Mouse (Mus musculus) liver, postnatal 0 days (tissue): Measurements from ENCODE around the gene Mrpl28. TPM values are rescaled to one million over a fixed set of nuclear protein-coding genes. Genes with fewer than 3 reads are reported as not detected.

Source experiments
- ATAC-seq: fragments of 200-750 bp; cut with Nextera tagmentation; 2 replicates; pipeline ENCODE4 v1.8.0; 2017; ENCODE audit warnings: mild to moderate bottlenecking, moderate library complexity
- DNase-seq: peaks from one replicate; pipeline ENCODE4 v3.0.0-alpha.2; 2016
- H3K27ac ChIP-seq: fragments of 300-500 bp; sonication (generic); 2 replicates; pipeline ENCODE4 v1.5.1; 2014; ENCODE audit warnings: antibody characterized with exemption, moderate library complexity, mild to moderate bottlenecking, low read depth
- H3K27me3 ChIP-seq: fragments of 300-500 bp; sonication (generic); 2 replicates; pipeline ENCODE4 v1.6.1; 2014; ENCODE audit warnings: low read length, control low read depth, mixed read lengths; ENCODE audit not compliant: insufficient read depth
- H3K36me3 ChIP-seq: fragments of 300-500 bp; sonication (generic); replicated peaks from 2 replicates; pipeline ENCODE4 v1.6.1; 2014; ENCODE audit warnings: mild to moderate bottlenecking, control low read depth, low read length, moderate library complexity, mixed read lengths; ENCODE audit not compliant: insufficient read depth
- H3K4me1 ChIP-seq: fragments of 300-500 bp; sonication (generic); 2 replicates; pipeline ENCODE4 v1.6.1; 2014; ENCODE audit warnings: antibody characterized with exemption, mild to moderate bottlenecking, control low read depth; ENCODE audit not compliant: insufficient read depth
- H3K4me2 ChIP-seq: fragments of 300-500 bp; sonication (generic); 2 replicates; pipeline ENCODE4 v1.6.1; 2014; ENCODE audit warnings: low read depth, mild to moderate bottlenecking, low read length, moderate library complexity, mixed read lengths
- H3K4me3 ChIP-seq: fragments of 300-500 bp; sonication (generic); 2 replicates; pipeline ENCODE4 v1.5.1; 2014; ENCODE audit warnings: low read depth, low read length
- H3K9ac ChIP-seq: fragments of 300-500 bp; sonication (generic); replicated peaks from 2 replicates; pipeline ENCODE4 v1.6.1; 2014; ENCODE audit warnings: mild to moderate bottlenecking, moderate library complexity
- H3K9me3 ChIP-seq: fragments of 300-500 bp; sonication (generic); 2 replicates; pipeline ENCODE4 v1.6.1; 2016; ENCODE audit warnings: mild to moderate bottlenecking, control low read depth, low read length, mixed read lengths
- CTCF ChIP-seq: sonication (generic); IDR thresholded peaks from 2 replicates; pipeline ENCODE4 v1.5.1; 2016; ENCODE audit warnings: antibody characterized with exemption, low read depth
- EP300 ChIP-seq: IDR thresholded peaks from 2 replicates; pipeline ENCODE4 v1.6.1; 2016; ENCODE audit warnings: antibody characterized with exemption, low read depth, mild to moderate bottlenecking
- whole genome bisulfite sequencing: fragments of 180-500 bp; shearing (Covaris S2); extraction: QIAGEN DNeasy Blood & Tissue Kit; methylation state at CpG from one replicate; pipeline ENCODE4 v1.1.7; 2014; ENCODE audit not compliant: insufficient replicate concordance; 5-methylcytosine and 5-hydroxymethylcytosine counted together
- polyA plus RNA-seq: library from polyadenylated mRNA; unstranded; fragments of >200 nt; fragmentation: Nextera tagmentation; extraction: Ambion mirVana; gene quantifications from 2 replicates; pipeline ENCODE4 v1.2.1, GENCODE M21; 2015

Mrpl28 gene
- 81.9 and 85.9 TPM in 2 replicates for polyA plus RNA-seq

DNA sequence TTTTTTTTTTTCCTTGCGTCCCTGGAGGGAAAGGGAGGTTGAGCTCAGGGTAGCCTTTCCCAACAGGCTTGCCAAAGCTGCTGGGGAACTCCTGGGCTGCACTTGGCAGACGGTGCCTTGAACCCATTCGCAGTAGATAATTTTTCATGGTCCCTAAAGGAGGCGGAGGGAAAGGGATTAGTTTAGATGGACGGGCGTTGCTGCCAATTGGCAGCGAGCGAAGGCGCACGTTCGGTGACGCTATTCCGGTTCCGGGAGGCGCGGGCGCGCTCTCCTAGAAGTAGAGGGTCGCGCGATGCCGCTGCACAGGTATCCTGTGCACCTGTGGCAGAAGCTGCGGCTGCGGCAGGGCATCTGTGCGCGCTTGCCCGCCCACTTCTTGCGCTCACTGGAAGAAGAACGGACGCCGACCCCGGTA, at the start of gene Mrpl28:
Gene Mrpl28, plus strand, starts transcription at position 234 of the 418 bp plus-strand sequence.
- no peaks in the 10 kb centered on the region for H3K27me3 ChIP-seq
- peaks cover 21% of the 10 kb centered on the region for H3K36me3 ChIP-seq
- under 1% methylated on average over 32 of the region's 32 CpGs for WGBS

DNA sequence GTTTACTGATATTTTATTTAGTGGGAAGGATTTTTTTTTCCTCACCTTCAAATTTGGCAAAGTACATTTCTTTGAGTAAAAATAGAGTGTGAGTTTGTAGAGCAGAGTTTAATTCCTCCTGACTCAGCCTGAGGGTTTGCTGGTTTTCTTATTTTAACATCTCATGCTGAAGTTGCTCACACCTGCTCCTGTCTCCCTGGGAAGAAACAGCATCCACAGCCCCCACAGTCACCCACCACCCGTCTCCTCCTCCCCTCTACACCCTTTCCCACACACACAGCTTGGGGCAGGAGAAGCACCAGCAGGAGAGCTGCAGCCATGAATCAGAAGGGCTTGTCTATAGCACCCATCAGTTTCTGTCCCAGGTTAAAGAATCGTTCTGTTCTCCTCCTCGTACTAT, 48.1 kb upstream of the Mrpl28 start:
- WGBS, result 60% methylated on average over 3 of the region's 3 CpGs
- TF ChIP-seq EP300 (no peak), CTCF (no peak)
- no peak overlapping the region for H3K4me2 ChIP-seq
- H3K9me3 ChIP-seq, result no peaks in the 10 kb centered on the region
- H3K27ac ChIP-seq, result no peak overlapping the region
- no peaks in the 10 kb centered on the region for H3K36me3 ChIP-seq
- H3K27me3 ChIP-seq, result 0 out of 2 replicates have a peak, but pooled peaks cover 8% of the 10 kb centered on the region
- DNase-seq (no peak), ATAC-seq (no peak)
- H3K9ac ChIP-seq, result no peak overlapping the region
- no peak overlapping the region for H3K4me3 ChIP-seq
- peaks cover under 1% of the 10 kb centered on the region; the same call in 1 of the 2 replicates for H3K4me1 ChIP-seq

More for the DNA sequence above, at the start of gene Mrpl28:
- Histone ChIP-seq H3K4me2 (peak within 1 kb of the TSS; percentile 69), H3K9me3 (no peaks in the 10 kb centered on the region), H3K4me3 (peak within 1 kb of the TSS; percentile 88), H3K9ac (peak within 1 kb of the TSS; percentile 79), H3K27ac (peak within 1 kb of the TSS; percentile 52), H3K4me1 (peaks cover 7% of the 10 kb centered on the region)
- TF ChIP-seq CTCF (no peak), EP300 (no peak)
- ATAC-seq (peak; percentile 92), DNase-seq (peak; percentile 93)

DNA sequence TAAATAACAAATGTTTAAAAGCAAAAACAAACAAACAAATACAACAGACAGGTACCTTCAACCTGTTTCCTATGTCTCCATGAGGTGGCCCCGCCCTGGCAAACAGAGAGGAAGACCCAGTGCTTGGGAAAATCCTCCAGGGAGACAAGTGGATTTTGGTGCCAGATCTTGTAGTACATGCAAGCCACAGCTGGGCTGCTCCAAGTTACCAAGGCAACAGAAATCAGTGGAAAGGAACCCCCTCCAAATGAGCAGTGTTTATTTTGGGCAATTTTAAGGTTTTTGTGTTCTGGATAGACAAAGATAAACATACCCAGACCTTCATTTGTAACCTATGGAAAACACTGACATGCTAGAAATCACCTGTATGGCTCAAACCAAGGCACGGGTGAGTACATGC, 44.4 kb upstream of the Mrpl28 start:
- H3K4me3 ChIP-seq, result no peak overlapping the region

DNA sequence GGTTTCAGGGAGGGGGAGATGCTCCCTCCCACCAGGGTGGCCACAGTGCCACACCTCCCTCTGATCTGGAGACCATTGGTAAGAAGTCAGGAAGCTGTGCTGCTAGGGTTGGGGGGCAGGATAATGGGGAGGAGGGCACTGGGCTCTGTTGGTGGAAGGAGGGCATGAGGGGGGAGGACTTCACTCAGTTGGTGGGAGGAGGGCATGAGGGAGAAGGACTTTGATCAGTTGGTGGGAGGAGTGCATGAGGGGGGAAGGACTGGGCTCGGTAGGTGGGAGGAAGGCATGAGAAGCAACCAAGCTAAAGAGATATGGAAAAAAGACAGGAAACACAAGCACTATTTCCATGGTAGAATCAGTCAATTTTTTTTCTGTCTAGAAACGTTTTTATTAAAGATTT, 42.4 kb upstream of the Mrpl28 start:
- H3K9me3 ChIP-seq, result no peaks in the 10 kb centered on the region
- H3K4me3 ChIP-seq, result no peak overlapping the region
- no peak for DNase-seq
- no peak overlapping the region for H3K27ac ChIP-seq
- no peaks in the 10 kb centered on the region for H3K27me3 ChIP-seq
- no peak overlapping the region for H3K4me2 ChIP-seq
- ATAC-seq, result no peak
- 26% methylated on average over 2 of the region's 2 CpGs for WGBS
- H3K4me1 ChIP-seq, result no peaks in the 10 kb centered on the region
- no peak overlapping the region for H3K9ac ChIP-seq
- peaks cover 10% of the 10 kb centered on the region for H3K36me3 ChIP-seq
- TF ChIP-seq CTCF, result no peak
- TF ChIP-seq EP300, result no peak

More for the DNA sequence above, 44.4 kb upstream of the Mrpl28 start:
- Histone ChIP-seq H3K9me3 (no peaks in the 10 kb centered on the region), H3K4me1 (no peaks in the 10 kb centered on the region), H3K9ac (no peak overlapping the region), H3K36me3 (peaks cover 5% of the 10 kb centered on the region), H3K27me3 (0 out of 2 replicates have a peak, but pooled peaks cover 4% of the 10 kb centered on the region), H3K27ac (no peak overlapping the region), H3K4me2 (no peak overlapping the region)
- TF ChIP-seq EP300, result no peak
- TF ChIP-seq CTCF, result no peak
- DNase-seq, result no peak
- ATAC-seq, result no peak
- 70% methylated on average over 2 of the region's 2 CpGs for WGBS

DNA sequence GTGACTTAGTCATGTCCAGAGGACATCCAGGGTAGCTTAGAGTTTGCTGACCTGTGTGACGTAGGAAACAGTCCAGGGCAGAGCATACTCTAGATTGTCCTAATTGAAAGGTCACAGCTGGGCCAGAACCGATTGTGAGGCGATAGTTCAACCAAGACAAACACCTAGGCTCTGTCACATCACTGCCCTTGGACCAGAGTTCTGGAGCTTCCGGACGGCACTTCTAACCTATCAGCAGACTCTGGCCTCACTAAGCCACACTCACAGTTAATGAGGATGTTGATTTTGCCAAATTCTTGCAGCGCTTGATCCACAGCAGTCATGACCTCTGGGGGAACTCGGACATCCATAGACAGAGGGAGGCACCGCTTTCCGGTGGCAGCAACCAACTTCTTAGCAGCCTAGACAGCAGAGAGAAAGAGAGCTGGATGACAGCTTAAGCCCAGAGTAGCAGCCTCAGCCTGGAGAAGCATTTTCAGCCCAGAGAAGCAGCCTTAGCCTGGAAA, 36.2 kb upstream of the Mrpl28 start:
- no peak for TF ChIP-seq EP300
- Histone ChIP-seq H3K9me3 (no peaks in the 10 kb centered on the region), H3K27me3 (no peaks in the 10 kb centered on the region), H3K4me1 (0 out of 2 replicates have a peak, but pooled peaks cover 2% of the 10 kb centered on the region), H3K4me2 (no peak overlapping the region), H3K27ac (peak overlapping the region; percentile 51), H3K4me3 (no peak overlapping the region), H3K36me3 (peaks cover 14% of the 10 kb centered on the region), H3K9ac (no peak overlapping the region)
- 78% methylated on average over 9 of the region's 9 CpGs for WGBS
- peak; percentile 55 for ATAC-seq
- no peak for DNase-seq

DNA sequence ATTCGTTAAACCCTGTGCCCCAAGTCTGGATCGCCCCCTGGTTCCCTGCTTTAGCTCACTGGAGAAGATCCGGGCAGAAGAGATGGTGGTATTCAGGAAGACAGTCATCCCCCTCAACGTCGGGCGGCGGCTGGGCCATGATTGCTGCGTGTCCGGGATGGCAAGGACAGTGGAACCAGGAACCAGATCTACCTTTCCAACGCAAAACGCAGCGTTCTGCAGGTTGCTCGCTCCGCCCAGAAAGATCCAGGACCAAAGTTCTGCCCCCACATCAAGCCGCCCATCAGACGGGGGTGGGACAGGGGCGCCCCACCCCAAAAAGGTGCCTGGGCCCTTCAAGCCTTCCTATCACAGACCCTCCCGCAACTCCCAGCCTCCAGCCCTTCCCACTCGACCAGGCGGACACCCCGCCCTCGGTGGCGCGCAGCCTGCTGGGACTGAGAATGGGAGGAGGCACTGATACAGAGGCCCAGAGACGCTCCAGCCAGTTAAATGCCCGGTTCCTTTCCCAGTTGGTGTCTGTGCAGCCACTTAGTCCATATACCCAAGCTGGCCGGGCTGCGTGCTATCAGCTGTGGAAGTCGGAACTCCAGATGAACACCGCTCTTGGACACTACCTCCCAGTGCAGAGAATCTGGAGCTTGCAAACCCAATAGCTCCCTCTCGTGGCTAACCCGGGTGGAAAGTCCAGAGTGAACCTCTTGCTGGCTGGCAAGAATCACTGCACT, 33.2 kb upstream of the Mrpl28 start, which contains the start of gene Decr2:
Gene Decr2, minus strand, starts transcription at position 433 of the 728 bp plus-strand sequence.
- peak; percentile 91 for ATAC-seq
- peak; percentile 87 for DNase-seq
- H3K4me2 ChIP-seq, result peak within 1 kb of the TSS; percentile 85
- peak within 1 kb of the TSS; percentile 56 for H3K9ac ChIP-seq
- H3K36me3 ChIP-seq, result peaks cover 5% of the 10 kb centered on the region; the same call in 1 of the 2 replicates
- H3K27me3 ChIP-seq, result no peaks in the 10 kb centered on the region
- no peak for TF ChIP-seq EP300
- peak; percentile 89 for TF ChIP-seq CTCF
- peaks cover 8% of the 10 kb centered on the region for H3K4me1 ChIP-seq
- H3K27ac ChIP-seq, result peak within 1 kb of the TSS; percentile 76
- WGBS, result 2% methylated on average over 32 of the region's 32 CpGs
- peak within 1 kb of the TSS; percentile 57 for H3K4me3 ChIP-seq
- no peaks in the 10 kb centered on the region for H3K9me3 ChIP-seq
